Mouse (Mus musculus) intestine, embryonic 14.5 days (tissue): ENCODE measurements around the gene Txndc2. TPM values are rescaled to one million over a fixed set of nuclear protein-coding genes. Genes with fewer than 3 reads are reported as not detected.
"Not testable (repeated sequence)": the region's sequence is repeated elsewhere in the genome, so short reads cannot be mapped to it uniquely, and the experiment has no call there.

Source experiments
- ATAC-seq: fragments of 200-750 bp; cut with Nextera tagmentation; replicated peaks from 2 replicates; pipeline ENCODE4 v1.8.0; 2017; ENCODE audit warnings: low read depth, moderate number of reproducible peaks, moderate TSS enrichment, moderate library complexity; ENCODE audit not compliant: low FRiP score, low TSS enrichment
- DNase-seq: peaks from one replicate; pipeline ENCODE4 v3.0.0-alpha.2; 2018; ENCODE audit warnings: low spot score
- H3K27ac ChIP-seq: fragments of 300-500 bp; sonication (generic); 2 replicates; pipeline ENCODE4 v1.5.1; 2014; ENCODE audit warnings: low read depth, mild to moderate bottlenecking, control low read depth
- H3K27me3 ChIP-seq: fragments of 300-500 bp; sonication (generic); replicated peaks from 2 replicates; pipeline ENCODE4 v1.6.1; 2014; ENCODE audit warnings: low read length, control low read depth; ENCODE audit not compliant: control insufficient read depth, insufficient read depth
- H3K36me3 ChIP-seq: fragments of 300-500 bp; sonication (generic); 2 replicates; pipeline ENCODE4 v1.6.1; 2014; ENCODE audit warnings: low read length, control low read depth; ENCODE audit not compliant: control insufficient read depth, insufficient read depth
- H3K4me1 ChIP-seq: fragments of 300-500 bp; sonication (generic); replicated peaks from 2 replicates; pipeline ENCODE4 v1.6.1; 2014; ENCODE audit warnings: low read length, control low read depth, mixed read lengths; ENCODE audit not compliant: control insufficient read depth, insufficient read depth
- H3K4me2 ChIP-seq: fragments of 300-500 bp; sonication (generic); 2 replicates; pipeline ENCODE4 v1.6.1; 2014; ENCODE audit warnings: low read length
- H3K4me3 ChIP-seq: fragments of 300-500 bp; sonication (generic); 2 replicates; pipeline ENCODE4 v1.5.1; 2014; ENCODE audit warnings: low read depth, low read length, control low read depth, mixed read lengths
- H3K9ac ChIP-seq: fragments of 300-500 bp; sonication (generic); 2 replicates; pipeline ENCODE4 v1.6.1; 2014; ENCODE audit warnings: mild to moderate bottlenecking, low read length
- H3K9me3 ChIP-seq: fragments of 300-500 bp; sonication (generic); 2 replicates; pipeline ENCODE4 v1.6.1; 2016; ENCODE audit warnings: low read length, control low read depth; ENCODE audit not compliant: control insufficient read depth
- WGBS: fragments of 180-500 bp; shearing (Covaris S2); extraction: QIAGEN DNeasy Blood & Tissue Kit; methylation state at CpG from one replicate; pipeline ENCODE4 v1.1.7; 2014; 5-methylcytosine and 5-hydroxymethylcytosine counted together
- polyA plus RNA-seq: library from polyadenylated mRNA; unstranded; fragments of >200 nt; fragmentation: Nextera tagmentation; extraction: Ambion mirVana; gene quantifications from 2 replicates; pipeline ENCODE4 v1.2.1, GENCODE M21; 2014

Txndc2 gene
- polyA plus RNA-seq, 1 experiment from 2014 or later, result not detected

DNA sequence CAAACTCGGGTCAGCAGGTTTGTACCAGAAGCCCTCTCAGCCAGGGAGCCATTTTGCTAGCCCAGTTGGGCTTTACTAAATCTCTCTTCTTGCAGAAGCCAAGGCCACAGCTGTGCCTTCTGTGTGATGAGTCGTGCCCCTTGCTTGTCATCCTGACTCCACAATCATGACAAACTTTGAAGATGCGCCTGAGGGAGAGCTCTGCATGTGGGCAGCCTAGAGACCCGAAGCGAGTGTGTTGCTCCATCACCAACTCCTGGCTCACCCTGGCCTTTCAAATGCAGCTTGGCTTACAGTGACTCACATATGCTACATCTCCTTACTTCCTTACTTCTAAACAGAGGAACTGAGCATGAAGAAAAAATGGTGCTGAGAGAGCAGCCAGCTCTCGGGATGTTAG is 12.0 kb downstream of the Txndc2 start:
- no peaks in the 10 kb centered on the region for H3K36me3 ChIP-seq
- H3K27me3 ChIP-seq, result no peaks in the 10 kb centered on the region
- 80% methylated on average over 6 of the region's 6 CpGs for WGBS
- H3K9ac ChIP-seq, result no peak overlapping the region
- no peak overlapping the region for H3K4me3 ChIP-seq
- no peak overlapping the region for H3K27ac ChIP-seq
- DNase-seq (no peak), ATAC-seq (no peak)
- no peak overlapping the region for H3K4me2 ChIP-seq
- 0 out of 2 replicates have a peak, but pooled peaks cover 3% of the 10 kb centered on the region for H3K4me1 ChIP-seq
- no peaks in the 10 kb centered on the region for H3K9me3 ChIP-seq

GRCm38 (mm10) chr17:65628823-65629532 is 13.0 kb downstream of the Txndc2 start:
- WGBS, result 55% methylated on average over 13 of the region's 13 CpGs

DNA sequence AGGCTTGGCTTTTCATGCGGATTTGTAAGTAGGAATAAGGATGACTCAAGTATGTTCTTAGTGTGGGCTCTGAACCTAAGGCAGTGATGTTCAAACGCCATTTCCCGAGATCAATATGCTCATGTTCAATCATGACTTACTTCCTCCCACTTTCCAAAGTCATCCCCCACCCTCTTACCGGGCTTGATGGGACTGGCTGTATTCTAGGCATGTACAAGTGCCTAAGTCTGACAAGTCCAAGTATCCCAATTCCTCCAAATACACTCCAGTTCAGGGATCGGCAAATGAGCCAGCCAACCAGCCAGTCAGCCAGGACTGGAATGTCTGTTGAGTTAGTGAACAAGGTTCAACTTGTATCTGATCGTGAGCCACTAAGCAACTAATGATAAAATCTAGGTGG is 15.7 kb downstream of the Txndc2 start:
- no peak for ATAC-seq
- Histone ChIP-seq H3K9me3 (no peaks in the 10 kb centered on the region), H3K27ac (no peak overlapping the region), H3K4me2 (no peak overlapping the region), H3K9ac (no peak overlapping the region), H3K4me1 (no peaks in the 10 kb centered on the region), H3K27me3 (no peaks in the 10 kb centered on the region), H3K4me3 (no peak overlapping the region), H3K36me3 (no peaks in the 10 kb centered on the region)
- DNase-seq, result peak; percentile 34
- 92% methylated on average over 6 of the region's 6 CpGs for WGBS

More at GRCm38 (mm10) chr17:65628823-65629532, 13.0 kb downstream of the Txndc2 start:
- H3K9ac ChIP-seq, H3K36me3 ChIP-seq, H3K27me3 ChIP-seq, H3K4me2 ChIP-seq, H3K4me1 ChIP-seq, H3K27ac ChIP-seq, DNase-seq, ATAC-seq, H3K4me3 ChIP-seq, H3K9me3 ChIP-seq: not testable (repeated sequence)

DNA sequence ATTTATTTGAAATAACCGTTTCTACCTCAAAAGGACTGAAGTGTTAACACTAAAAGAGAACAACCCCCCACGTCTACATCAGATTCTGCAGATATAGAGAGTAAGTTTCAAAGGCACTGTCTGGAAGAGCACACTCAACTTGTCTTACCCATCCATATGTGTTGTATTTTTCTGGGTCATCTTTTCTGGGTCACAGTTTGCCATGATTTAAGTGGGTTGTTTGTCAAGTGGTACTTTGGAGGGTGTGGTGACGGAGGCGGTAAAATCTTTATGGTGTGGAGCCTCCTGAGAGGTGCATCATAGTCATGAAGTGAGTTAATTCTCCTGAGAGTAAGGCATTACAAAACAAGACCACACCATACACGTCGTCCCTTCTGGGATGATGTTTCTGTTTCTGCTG is 16.4 kb downstream of the Txndc2 start:
- H3K4me3 ChIP-seq, result no peak overlapping the region
- H3K9me3 ChIP-seq, result no peaks in the 10 kb centered on the region
- no peaks in the 10 kb centered on the region for H3K27me3 ChIP-seq
- no peak overlapping the region for H3K27ac ChIP-seq
- no peak for DNase-seq
- no peak overlapping the region for H3K9ac ChIP-seq
- no peaks in the 10 kb centered on the region for H3K36me3 ChIP-seq
- 78% methylated on average over 6 of the region's 6 CpGs for WGBS
- ATAC-seq, result no peak
- no peak overlapping the region for H3K4me2 ChIP-seq
- no peaks in the 10 kb centered on the region for H3K4me1 ChIP-seq

- DNase-seq, result no peak
- H3K4me2 ChIP-seq, result no peak overlapping the region
- H3K9ac ChIP-seq, result no peak overlapping the region
- no peak overlapping the region for H3K27ac ChIP-seq
- no peaks in the 10 kb centered on the region for H3K4me1 ChIP-seq
- H3K36me3 ChIP-seq, result no peaks in the 10 kb centered on the region
- no peak for ATAC-seq
- H3K27me3 ChIP-seq, result no peaks in the 10 kb centered on the region
- no peak overlapping the region for H3K4me3 ChIP-seq
- no peaks in the 10 kb centered on the region for H3K9me3 ChIP-seq
These were observed 18.8 kb downstream of the Txndc2 start for GRCm38 (mm10) chr17:65623130-65623529.

- DNase-seq (no peak), ATAC-seq (no peak)
- Histone ChIP-seq H3K27me3 (no peaks in the 10 kb centered on the region), H3K36me3 (no peaks in the 10 kb centered on the region), H3K9ac (no peak overlapping the region), H3K4me3 (no peak overlapping the region), H3K27ac (no peak overlapping the region), H3K9me3 (no peaks in the 10 kb centered on the region), H3K4me1 (no peaks in the 10 kb centered on the region), H3K4me2 (no peak overlapping the region)
- 83% methylated on average over 2 of the region's 2 CpGs for WGBS
These were observed 23.5 kb downstream of the Txndc2 start for GRCm38 (mm10) chr17:65618431-65618830.

GRCm38 (mm10) chr17:65615678-65616077 is 26.3 kb downstream of the Txndc2 start:
- Histone ChIP-seq H3K9me3 (no peaks in the 10 kb centered on the region), H3K27ac (no peak overlapping the region), H3K27me3 (no peaks in the 10 kb centered on the region), H3K4me2 (no peak overlapping the region), H3K4me1 (peaks cover 11% of the 10 kb centered on the region), H3K9ac (no peak overlapping the region), H3K36me3 (no peaks in the 10 kb centered on the region), H3K4me3 (no peak overlapping the region)
- DNase-seq (no peak), ATAC-seq (no peak)
- 36% methylated on average over 3 of the region's 3 CpGs for WGBS

DNA sequence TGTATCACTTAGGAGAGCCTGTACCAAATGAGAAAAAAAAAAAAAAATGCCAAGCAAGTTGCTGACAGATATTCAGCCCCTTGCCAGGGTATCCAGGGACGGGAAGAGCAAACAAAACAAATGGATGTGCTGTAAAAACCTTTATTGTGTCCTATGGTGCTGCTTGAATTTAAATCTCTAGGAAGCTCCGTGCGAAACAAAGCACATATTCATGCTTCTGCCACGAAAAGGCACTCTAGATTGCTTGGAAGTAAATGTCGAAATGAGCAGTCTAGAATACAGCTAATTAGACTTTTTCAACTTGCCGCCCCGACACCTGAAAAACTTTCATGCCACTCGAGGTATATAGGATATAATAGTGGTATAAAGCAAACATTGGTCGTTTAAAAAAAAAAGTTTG is 27.5 kb downstream of the Txndc2 start:
- Histone ChIP-seq H3K27me3 (no peaks in the 10 kb centered on the region), H3K4me3 (peak overlapping the region; percentile 95), H3K9me3 (no peaks in the 10 kb centered on the region), H3K4me1 (peaks cover 14% of the 10 kb centered on the region), H3K27ac (peak overlapping the region; percentile 99), H3K9ac (peak overlapping the region; percentile 95), H3K36me3 (peaks cover 2% of the 10 kb centered on the region; the same call in 1 of the 2 replicates), H3K4me2 (peak overlapping the region; percentile 80)
- DNase-seq (no peak), ATAC-seq (no peak)
- WGBS, result 2% methylated on average over 9 of the region's 9 CpGs
